Mouse (Mus musculus): Measurements from ENCODE around the gene Sox5.

The Sox5 gene

GRCm38 (mm10) chr6:143843933-143844700, 937.7 kb downstream of the Sox5 start:
- no peak for DNase-seq (ENCODE audit: low spot score)

GRCm38 (mm10) chr6:143841954-143842353, 939.8 kb downstream of the Sox5 start:
- no peak for DNase-seq (ENCODE audit: low spot score)

- no peak for DNase-seq (ENCODE audit: low spot score)
Observed at GRCm38 (mm10) chr6:143841109-143841638, 940.6 kb downstream of the Sox5 start.

GRCm38 (mm10) chr6:143838384-143839076, 943.2 kb downstream of the Sox5 start:
- no peak for DNase-seq (ENCODE audit: low spot score)

- no peak for DNase-seq (ENCODE audit: low spot score)
Observed at GRCm38 (mm10) chr6:143835331-143835730, 946.4 kb downstream of the Sox5 start.

- DNase-seq (ENCODE audit: low spot score), result no peak
Observed at GRCm38 (mm10) chr6:143833986-143834385, 947.8 kb downstream of the Sox5 start.

- no peak for DNase-seq (ENCODE audit: low spot score)
Observed at GRCm38 (mm10) chr6:143833182-143833558, 948.6 kb downstream of the Sox5 start.

- no peak for DNase-seq (ENCODE audit: low spot score)
Observed at GRCm38 (mm10) chr6:143832483-143833181, 949.1 kb downstream of the Sox5 start.

- no peak for DNase-seq (ENCODE audit: low spot score)
Observed at GRCm38 (mm10) chr6:143831246-143831645, 950.5 kb downstream of the Sox5 start.

GRCm38 (mm10) chr6:143830131-143830530, 951.6 kb downstream of the Sox5 start:
- no peak for DNase-seq (ENCODE audit: low spot score)

- DNase-seq (ENCODE audit: low spot score), result no peak
Observed at GRCm38 (mm10) chr6:143826786-143827185, 955.0 kb downstream of the Sox5 start.

- no peak for DNase-seq (ENCODE audit: low spot score)
Observed at GRCm38 (mm10) chr6:143825966-143826365, 955.8 kb downstream of the Sox5 start.

GRCm38 (mm10) chr6:143825086-143825485, 956.7 kb downstream of the Sox5 start:
- no peak for DNase-seq (ENCODE audit: low spot score)

GRCm38 (mm10) chr6:143788446-143788845, 993.3 kb downstream of the Sox5 start:
- DNase-seq (ENCODE audit: low spot score), result no peak

GRCm38 (mm10) chr6:143787360-143787759, 994.4 kb downstream of the Sox5 start:
- DNase-seq (ENCODE audit: low spot score), result no peak

GRCm38 (mm10) chr6:143785685-143786084, 996.1 kb downstream of the Sox5 start:
- DNase-seq (ENCODE audit: low spot score), result no peak

Data from adipocyte (in vitro differentiated cells).